Mouse (Mus musculus) testis, adult 2 months (tissue): ENCODE data around the gene Bod1.

Experiments
- CTCF ChIP-seq: fragments of 200-500 bp; IDR thresholded peaks from 2 replicates; pipeline ENCODE4 v1.5.1; 2012; ENCODE audit warnings: low read depth, mild to moderate bottlenecking, inconsistent platforms, low read length, moderate library complexity; ENCODE audit not compliant: control insufficient read depth, insufficient read depth, insufficient replicate concordance
- POLR2A ChIP-seq: fragments of 200-500 bp; IDR thresholded peaks from 2 replicates; pipeline ENCODE4 v1.6.1; 2012; ENCODE audit warnings: low read depth, mild to moderate bottlenecking, inconsistent platforms, low read length, moderate library complexity; ENCODE audit not compliant: control insufficient read depth

DNA sequence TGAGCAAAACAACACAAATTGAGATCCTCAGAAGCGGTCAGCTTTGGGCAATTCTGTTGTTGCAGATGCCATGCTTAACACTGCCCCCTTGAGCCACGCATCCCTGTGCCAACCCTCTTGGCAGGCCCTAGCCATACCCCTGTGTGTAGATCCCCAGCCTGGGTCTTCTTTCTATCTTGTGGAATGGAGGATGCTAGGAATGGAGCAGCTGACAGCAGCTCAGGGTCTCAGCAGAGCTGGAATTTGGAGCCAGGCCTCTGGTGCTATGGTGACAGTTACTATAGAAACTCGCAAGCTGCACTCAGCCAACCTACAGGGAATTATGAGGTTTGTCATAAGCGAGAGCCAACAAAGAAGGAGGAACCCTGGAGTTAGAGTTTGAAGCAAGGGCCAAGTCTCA, 23.1 kb upstream of the Bod1 start:
- no peak for TF ChIP-seq CTCF
- TF ChIP-seq POLR2A, result no peak
